Mouse (Mus musculus) effector memory CD4-positive, alpha-beta T cell, adult 5 months (primary cell): ENCODE data around the gene Grip2. TPM values are rescaled to one million over a fixed set of nuclear protein-coding genes. Genes with fewer than 3 reads are reported as not detected.

ENCODE experiments used
- polyA plus RNA-seq: library from polyadenylated mRNA; unstranded; fragments of 100-300 nt; shearing (Covaris generic); gene quantifications from one replicate; pipeline ENCODE4 v1.2.1, GENCODE M21; 2017

Gene Grip2
- not detected for polyA plus RNA-seq

GRCm38 (mm10) chr6:91827016-91827570 lies at the start of gene Grip2:
Gene Grip2 (minus strand): TSS chr6:91827250.

Other genes with a start within 250 kb of the Grip2 start
- 95.0 TPM for gene Slc6a6, start 143.2 kb downstream of the Grip2 start, polyA plus RNA-seq
- gene Ccdc174, start 50.8 kb upstream of the Grip2 start, polyA plus RNA-seq, result 22.0 TPM
- not detected for gene 4930590J08Rik, start 75.6 kb upstream of the Grip2 start, polyA plus RNA-seq
- gene Fgd5, start 151.6 kb upstream of the Grip2 start, polyA plus RNA-seq, result not detected